Mouse (Mus musculus): ENCODE data around the gene Tlr3. TPM values are rescaled to one million over a fixed set of nuclear protein-coding genes. Genes with fewer than 3 reads are reported as not detected.

The Tlr3 gene
- polyA plus RNA-seq, 1 experiment from 2014 or later, result 0.83 TPM

- Histone ChIP-seq H3K4me1 (ENCODE audit: control insufficient read depth, insufficient read depth, low read length) (no peaks in the 10 kb centered on the region), H3K9ac (ENCODE audit: low read length) (no peak overlapping the region), H3K4me3 (ENCODE audit: low read depth, low read length) (no peak overlapping the region), H3K27ac (replicated peaks; ENCODE audit: low read depth, low read length) (no peak overlapping the region), H3K9me3 (ENCODE audit: control insufficient read depth, low read length) (no peaks in the 10 kb centered on the region), H3K36me3 (ENCODE audit: control insufficient read depth, insufficient read depth, low read length) (no peaks in the 10 kb centered on the region), H3K27me3 (ENCODE audit: control insufficient read depth, insufficient read depth, low read length) (no peaks in the 10 kb centered on the region), H3K4me2 (ENCODE audit: low read depth, severe bottlenecking) (no peak overlapping the region)
- no peak for DNase-seq (ENCODE audit: low spot score)
- ATAC-seq (ENCODE audit: insufficient number of reproducible peaks, low FRiP score, low TSS enrichment, low read depth), result no peak
- WGBS, result 85% methylated on average over 1 of the region's 1 CpGs
These were observed 47.7 kb downstream of the Tlr3 start for GRCm38 (mm10) chr8:45363220-45363619.

GRCm38 (mm10) chr8:45362323-45362722 lies 48.6 kb downstream of the Tlr3 start:
- WGBS, result 70% methylated on average over 6 of the region's 6 CpGs
- no peak overlapping the region for H3K4me2 ChIP-seq (ENCODE audit: low read depth, severe bottlenecking)
- H3K27me3 ChIP-seq (ENCODE audit: control insufficient read depth, insufficient read depth, low read length), result no peaks in the 10 kb centered on the region
- no peak overlapping the region for H3K4me3 ChIP-seq (ENCODE audit: low read depth, low read length)
- DNase-seq (ENCODE audit: low spot score) (no peak), ATAC-seq (ENCODE audit: insufficient number of reproducible peaks, low FRiP score, low TSS enrichment, low read depth) (no peak)
- no peak overlapping the region for H3K27ac ChIP-seq (replicated peaks; ENCODE audit: low read depth, low read length)
- H3K36me3 ChIP-seq (ENCODE audit: control insufficient read depth, insufficient read depth, low read length), result no peaks in the 10 kb centered on the region
- H3K9me3 ChIP-seq (ENCODE audit: control insufficient read depth, low read length), result no peaks in the 10 kb centered on the region
- H3K4me1 ChIP-seq (ENCODE audit: control insufficient read depth, insufficient read depth, low read length), result no peaks in the 10 kb centered on the region
- no peak overlapping the region for H3K9ac ChIP-seq (ENCODE audit: low read length)

GRCm38 (mm10) chr8:45359091-45359605 lies 51.7 kb downstream of the Tlr3 start:
- ATAC-seq (ENCODE audit: insufficient number of reproducible peaks, low FRiP score, low TSS enrichment, low read depth), result no peak
- H3K4me3 ChIP-seq (ENCODE audit: low read depth, low read length), result no peak overlapping the region

GRCm38 (mm10) chr8:45358132-45358918 lies 52.6 kb downstream of the Tlr3 start:
- Histone ChIP-seq H3K27ac (replicated peaks; ENCODE audit: low read depth, low read length) (no peak overlapping the region), H3K4me1 (ENCODE audit: control insufficient read depth, insufficient read depth, low read length) (no peaks in the 10 kb centered on the region), H3K4me3 (ENCODE audit: low read depth, low read length) (peak overlapping the region; percentile 69), H3K9me3 (ENCODE audit: control insufficient read depth, low read length) (no peaks in the 10 kb centered on the region), H3K27me3 (ENCODE audit: control insufficient read depth, insufficient read depth, low read length) (no peaks in the 10 kb centered on the region), H3K36me3 (ENCODE audit: control insufficient read depth, insufficient read depth, low read length) (no peaks in the 10 kb centered on the region), H3K9ac (ENCODE audit: low read length) (peak overlapping the region; percentile 92), H3K4me2 (ENCODE audit: low read depth, severe bottlenecking) (peak overlapping the region; percentile 81)
- DNase-seq (ENCODE audit: low spot score) (peak; percentile 65), ATAC-seq (ENCODE audit: insufficient number of reproducible peaks, low FRiP score, low TSS enrichment, low read depth) (peak; percentile 46)
- WGBS, result 4% methylated on average over 49 of the region's 49 CpGs

More at GRCm38 (mm10) chr8:45359091-45359605, 51.7 kb downstream of the Tlr3 start:
- no peak overlapping the region for H3K27ac ChIP-seq (replicated peaks; ENCODE audit: low read depth, low read length)
- H3K27me3 ChIP-seq (ENCODE audit: control insufficient read depth, insufficient read depth, low read length), result no peaks in the 10 kb centered on the region
- no peaks in the 10 kb centered on the region for H3K9me3 ChIP-seq (ENCODE audit: control insufficient read depth, low read length)
- H3K4me2 ChIP-seq (ENCODE audit: low read depth, severe bottlenecking), result peak overlapping the region; percentile 81; the same call in 1 of the 2 replicates
- DNase-seq (ENCODE audit: low spot score), result no peak
- H3K4me1 ChIP-seq (ENCODE audit: control insufficient read depth, insufficient read depth, low read length), result no peaks in the 10 kb centered on the region
- H3K36me3 ChIP-seq (ENCODE audit: control insufficient read depth, insufficient read depth, low read length), result no peaks in the 10 kb centered on the region
- H3K9ac ChIP-seq (ENCODE audit: low read length), result 0 out of 2 replicates have a peak overlapping the region, but pooled peaks have one; percentile 92
- WGBS, result 84% methylated on average over 6 of the region's 6 CpGs

GRCm38 (mm10) chr8:45355809-45356208 lies 55.1 kb downstream of the Tlr3 start:
- no peak for ATAC-seq (ENCODE audit: insufficient number of reproducible peaks, low FRiP score, low TSS enrichment, low read depth)
- WGBS, result 88% methylated on average over 6 of the region's 6 CpGs
- no peak for DNase-seq (ENCODE audit: low spot score)
- no peak overlapping the region for H3K27ac ChIP-seq (replicated peaks; ENCODE audit: low read depth, low read length)
- H3K4me1 ChIP-seq (ENCODE audit: control insufficient read depth, insufficient read depth, low read length), result no peaks in the 10 kb centered on the region
- no peaks in the 10 kb centered on the region for H3K27me3 ChIP-seq (ENCODE audit: control insufficient read depth, insufficient read depth, low read length)
- H3K9ac ChIP-seq (ENCODE audit: low read length), result no peak overlapping the region
- no peaks in the 10 kb centered on the region for H3K36me3 ChIP-seq (ENCODE audit: control insufficient read depth, insufficient read depth, low read length)
- H3K4me2 ChIP-seq (ENCODE audit: low read depth, severe bottlenecking), result no peak overlapping the region
- no peak overlapping the region for H3K4me3 ChIP-seq (ENCODE audit: low read depth, low read length)
- no peaks in the 10 kb centered on the region for H3K9me3 ChIP-seq (ENCODE audit: control insufficient read depth, low read length)

Other genes with a start within 250 kb of the Tlr3 start
- not detected in 2 replicates for gene F11, start 149.0 kb downstream of the Tlr3 start, polyA plus RNA-seq (2014; fragmentation: Nextera tagmentation; extraction: Ambion mirVana)
- not detected in 2 replicates for gene Klkb1, start 116.2 kb downstream of the Tlr3 start, polyA plus RNA-seq (2014; fragmentation: Nextera tagmentation; extraction: Ambion mirVana)
- gene Gm45753, start 102.6 kb downstream of the Tlr3 start, polyA plus RNA-seq (2014; fragmentation: Nextera tagmentation; extraction: Ambion mirVana), result not detected in 2 replicates
- 0.95 and 1.2 TPM in 2 replicates for gene Cyp4v3, start 77.9 kb downstream of the Tlr3 start, polyA plus RNA-seq (2014; fragmentation: Nextera tagmentation; extraction: Ambion mirVana)
- 13.6 and 15.0 TPM in 2 replicates for gene Fam149a, start 28.8 kb downstream of the Tlr3 start, polyA plus RNA-seq (2014; fragmentation: Nextera tagmentation; extraction: Ambion mirVana)
- 25.6 and 26.1 TPM in 2 replicates for gene Sorbs2, start 96.7 kb upstream of the Tlr3 start, polyA plus RNA-seq (2014; fragmentation: Nextera tagmentation; extraction: Ambion mirVana)